Mouse (Mus musculus): ENCODE results near the gene Adora3. TPM values are rescaled to one million over a fixed set of nuclear protein-coding genes. Genes with fewer than 3 reads are reported as not detected.
A peak's percentile ranks its signal among the peaks of the same experiment; 100 is the strongest.
"Not testable (repeated sequence)": the region's sequence is repeated elsewhere in the genome, so short reads cannot be mapped to it uniquely, and the experiment has no call there.

Gene Adora3
- polyA plus RNA-seq, 1 experiment from 2014 or later = not detected

GRCm38 (mm10) chr3:105917656-105918354 is 47.1 kb downstream of the Adora3 start:
- peak; percentile 78 for DNase-seq (ENCODE audit: low spot score, missing footprints)

GRCm38 (mm10) chr3:105918355-105918745 is 47.7 kb downstream of the Adora3 start:
- 85% methylated on average over 3 of the region's 3 CpGs for WGBS
- Histone ChIP-seq H3K9ac (ENCODE audit: low read length) (no peak overlapping the region), H3K4me2 (no peak overlapping the region), H3K36me3 (ENCODE audit: control insufficient read depth, insufficient read depth, low read length) (no peaks in the 10 kb centered on the region), H3K4me3 (ENCODE audit: low read depth, low read length) (no peak overlapping the region), H3K9me3 (ENCODE audit: control insufficient read depth, low read length) (no peaks in the 10 kb centered on the region), H3K4me1 (ENCODE audit: control insufficient read depth, insufficient read depth, low read length) (no peaks in the 10 kb centered on the region), H3K27ac (ENCODE audit: low read depth, low read length) (no peak overlapping the region), H3K27me3 (ENCODE audit: control insufficient read depth, insufficient read depth, low read length) (no peaks in the 10 kb centered on the region)
- DNase-seq (ENCODE audit: low spot score, missing footprints) (peak; percentile 60), ATAC-seq (ENCODE audit: low FRiP score) (no peak)

More at GRCm38 (mm10) chr3:105917656-105918354, 47.1 kb downstream of the Adora3 start:
- Histone ChIP-seq H3K9me3 (ENCODE audit: control insufficient read depth, low read length) (no peaks in the 10 kb centered on the region), H3K27me3 (ENCODE audit: control insufficient read depth, insufficient read depth, low read length) (no peaks in the 10 kb centered on the region), H3K4me2 (no peak overlapping the region), H3K9ac (ENCODE audit: low read length) (no peak overlapping the region), H3K36me3 (ENCODE audit: control insufficient read depth, insufficient read depth, low read length) (no peaks in the 10 kb centered on the region), H3K4me3 (ENCODE audit: low read depth, low read length) (no peak overlapping the region), H3K27ac (ENCODE audit: low read depth, low read length) (no peak overlapping the region), H3K4me1 (ENCODE audit: control insufficient read depth, insufficient read depth, low read length) (no peaks in the 10 kb centered on the region)
- 65% methylated on average over 10 of the region's 10 CpGs for WGBS
- ATAC-seq (ENCODE audit: low FRiP score) = no peak

DNA sequence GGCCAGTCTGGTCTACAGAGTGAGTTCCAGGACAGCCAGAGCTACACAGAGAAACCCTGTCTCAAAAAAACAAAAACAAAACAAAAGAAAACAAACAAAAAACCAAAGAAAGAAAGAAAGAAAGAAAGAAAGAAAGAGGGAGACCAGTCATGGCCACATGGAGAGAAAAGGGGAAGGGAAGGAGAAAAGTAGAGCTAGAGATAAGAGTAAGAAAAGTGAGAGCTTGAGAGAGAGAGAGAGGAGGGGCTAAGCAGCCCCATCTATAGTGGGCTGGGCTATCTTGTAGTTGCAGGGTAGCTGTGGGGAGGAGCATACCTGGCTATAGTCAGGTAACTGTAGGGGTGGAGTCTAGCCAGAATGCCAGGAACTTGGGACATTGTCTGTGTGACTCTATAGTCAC is 50.1 kb downstream of the Adora3 start:
- DNase-seq (ENCODE audit: low spot score, missing footprints); H3K4me2 ChIP-seq; ATAC-seq (ENCODE audit: low FRiP score); H3K9me3 ChIP-seq (ENCODE audit: control insufficient read depth, low read length); H3K36me3 ChIP-seq (ENCODE audit: control insufficient read depth, insufficient read depth, low read length); H3K4me3 ChIP-seq (ENCODE audit: low read depth, low read length); H3K27ac ChIP-seq (ENCODE audit: low read depth, low read length); H3K9ac ChIP-seq (ENCODE audit: low read length); H3K4me1 ChIP-seq (ENCODE audit: control insufficient read depth, insufficient read depth, low read length); H3K27me3 ChIP-seq (ENCODE audit: control insufficient read depth, insufficient read depth, low read length): not testable (repeated sequence)

DNA sequence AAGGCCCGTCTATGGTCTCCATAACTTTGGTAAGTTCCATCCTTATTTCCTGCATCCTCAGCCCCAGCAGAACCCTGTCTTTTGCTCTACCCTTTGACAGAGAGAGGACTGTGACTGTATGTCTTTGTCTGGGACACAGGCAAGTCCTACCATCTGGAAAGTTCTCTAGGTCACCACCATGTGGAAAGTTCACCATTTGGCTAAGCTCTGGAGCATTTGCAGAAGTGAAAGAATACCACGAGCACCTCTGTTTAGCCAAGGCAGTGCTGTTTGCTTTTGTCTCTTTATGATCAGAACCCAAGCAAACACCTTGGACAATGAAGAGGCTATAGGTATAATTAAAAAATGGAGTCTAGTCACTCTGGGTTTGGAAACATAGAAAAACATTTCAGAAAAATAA is 51.3 kb downstream of the Adora3 start:
- no peak for ATAC-seq (ENCODE audit: low FRiP score)

GRCm38 (mm10) chr3:105924616-105925015 is 54.0 kb downstream of the Adora3 start:
- H3K27ac ChIP-seq (ENCODE audit: low read depth, low read length) = no peak overlapping the region
- H3K9ac ChIP-seq (ENCODE audit: low read length) = no peak overlapping the region
- H3K4me3 ChIP-seq (ENCODE audit: low read depth, low read length) = no peak overlapping the region
- WGBS = 88% methylated on average over 9 of the region's 9 CpGs
- H3K9me3 ChIP-seq (ENCODE audit: control insufficient read depth, low read length) = no peaks in the 10 kb centered on the region
- H3K4me1 ChIP-seq (ENCODE audit: control insufficient read depth, insufficient read depth, low read length) = no peaks in the 10 kb centered on the region
- no peak overlapping the region for H3K4me2 ChIP-seq
- H3K36me3 ChIP-seq (ENCODE audit: control insufficient read depth, insufficient read depth, low read length) = no peaks in the 10 kb centered on the region
- ATAC-seq (ENCODE audit: low FRiP score) = no peak
- no peaks in the 10 kb centered on the region for H3K27me3 ChIP-seq (ENCODE audit: control insufficient read depth, insufficient read depth, low read length)
- no peak for DNase-seq (ENCODE audit: low spot score, missing footprints)

More for the DNA sequence above, 51.3 kb downstream of the Adora3 start:
- Histone ChIP-seq H3K4me1 (ENCODE audit: control insufficient read depth, insufficient read depth, low read length) (no peaks in the 10 kb centered on the region), H3K27ac (ENCODE audit: low read depth, low read length) (no peak overlapping the region), H3K9me3 (ENCODE audit: control insufficient read depth, low read length) (no peaks in the 10 kb centered on the region), H3K27me3 (ENCODE audit: control insufficient read depth, insufficient read depth, low read length) (no peaks in the 10 kb centered on the region), H3K36me3 (ENCODE audit: control insufficient read depth, insufficient read depth, low read length) (no peaks in the 10 kb centered on the region), H3K4me3 (ENCODE audit: low read depth, low read length) (no peak overlapping the region), H3K9ac (ENCODE audit: low read length) (no peak overlapping the region), H3K4me2 (no peak overlapping the region)
- no peak for DNase-seq (ENCODE audit: low spot score, missing footprints)
- WGBS = 82% methylated on average over 2 of the region's 2 CpGs

DNA sequence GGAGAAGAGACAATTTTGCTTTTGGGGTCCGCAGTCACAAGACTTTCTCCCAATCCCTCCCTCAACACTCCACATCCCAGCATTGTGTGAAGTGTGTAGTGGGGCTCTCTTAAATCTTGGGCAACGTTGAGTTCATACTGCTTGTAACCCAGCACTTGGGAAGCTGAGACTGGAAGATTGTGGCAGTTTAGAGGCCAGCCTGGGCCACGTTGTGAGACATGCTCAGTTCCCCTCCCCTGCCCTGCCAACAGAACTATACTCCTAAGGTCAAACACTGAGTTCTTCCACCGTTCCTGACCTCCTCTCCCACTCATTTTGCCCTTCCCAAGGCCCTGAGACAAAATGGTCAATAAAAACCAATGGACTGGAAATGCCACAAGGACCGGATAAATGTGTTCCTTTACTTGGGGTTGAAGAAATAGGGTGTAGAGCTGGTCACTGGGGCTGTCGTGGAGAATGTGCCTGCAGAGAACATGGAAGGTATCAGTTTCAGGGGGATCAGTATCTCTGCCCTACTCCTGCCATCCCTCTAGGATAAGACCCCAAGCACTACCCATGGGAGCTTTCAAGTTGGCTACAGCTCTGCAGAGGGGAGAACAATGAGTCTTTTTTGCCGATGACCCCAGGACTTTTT is 57.0 kb downstream of the Adora3 start:
- DNase-seq (ENCODE audit: low spot score, missing footprints) (peak; percentile 47), ATAC-seq (ENCODE audit: low FRiP score) (no peak)
- 87% methylated on average over 7 of the region's 7 CpGs for WGBS
- Histone ChIP-seq H3K27me3 (ENCODE audit: control insufficient read depth, insufficient read depth, low read length) (no peaks in the 10 kb centered on the region), H3K36me3 (ENCODE audit: control insufficient read depth, insufficient read depth, low read length) (no peaks in the 10 kb centered on the region), H3K9me3 (ENCODE audit: control insufficient read depth, low read length) (no peaks in the 10 kb centered on the region), H3K4me3 (ENCODE audit: low read depth, low read length) (no peak overlapping the region), H3K27ac (ENCODE audit: low read depth, low read length) (no peak overlapping the region), H3K9ac (ENCODE audit: low read length) (no peak overlapping the region), H3K4me1 (ENCODE audit: control insufficient read depth, insufficient read depth, low read length) (no peaks in the 10 kb centered on the region), H3K4me2 (no peak overlapping the region)

- H3K4me3 ChIP-seq (ENCODE audit: low read depth, low read length) = no peak overlapping the region
- H3K9ac ChIP-seq (ENCODE audit: low read length) = no peak overlapping the region
- H3K9me3 ChIP-seq (ENCODE audit: control insufficient read depth, low read length) = no peaks in the 10 kb centered on the region
- no peak for DNase-seq (ENCODE audit: low spot score, missing footprints)
- ATAC-seq (ENCODE audit: low FRiP score) = no peak
- H3K4me1 ChIP-seq (ENCODE audit: control insufficient read depth, insufficient read depth, low read length) = no peaks in the 10 kb centered on the region
- H3K4me2 ChIP-seq = no peak overlapping the region
- WGBS = 83% methylated on average over 3 of the region's 3 CpGs
- H3K27ac ChIP-seq (ENCODE audit: low read depth, low read length) = no peak overlapping the region
- no peaks in the 10 kb centered on the region for H3K27me3 ChIP-seq (ENCODE audit: control insufficient read depth, insufficient read depth, low read length)
- H3K36me3 ChIP-seq (ENCODE audit: control insufficient read depth, insufficient read depth, low read length) = no peaks in the 10 kb centered on the region
Measured at GRCm38 (mm10) chr3:105928195-105928569, 57.5 kb downstream of the Adora3 start.

DNA sequence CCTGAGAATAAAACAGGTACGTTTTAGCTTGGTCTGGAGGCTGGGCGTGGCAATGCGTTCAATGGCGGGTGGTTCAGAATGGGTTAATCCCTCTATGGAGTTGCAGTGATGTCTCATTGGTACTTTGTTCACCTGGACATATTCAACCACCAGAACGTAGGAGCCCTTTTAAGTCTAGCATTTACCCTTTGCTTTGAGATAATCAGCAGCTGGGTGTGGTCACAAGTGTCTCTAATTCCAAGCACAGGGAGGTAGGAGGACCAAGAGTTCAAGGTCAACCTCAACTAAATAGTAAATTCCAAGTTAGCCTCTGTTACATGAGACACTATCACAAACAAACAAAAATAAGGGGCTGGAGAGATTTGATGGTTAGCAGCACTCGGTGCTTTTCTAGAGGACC is 58.1 kb downstream of the Adora3 start:
- Histone ChIP-seq H3K9me3 (ENCODE audit: control insufficient read depth, low read length) (no peaks in the 10 kb centered on the region), H3K9ac (ENCODE audit: low read length) (no peak overlapping the region), H3K27me3 (ENCODE audit: control insufficient read depth, insufficient read depth, low read length) (no peaks in the 10 kb centered on the region), H3K4me3 (ENCODE audit: low read depth, low read length) (no peak overlapping the region), H3K4me2 (no peak overlapping the region), H3K27ac (ENCODE audit: low read depth, low read length) (no peak overlapping the region), H3K4me1 (ENCODE audit: control insufficient read depth, insufficient read depth, low read length) (no peaks in the 10 kb centered on the region), H3K36me3 (ENCODE audit: control insufficient read depth, insufficient read depth, low read length) (no peaks in the 10 kb centered on the region)
- WGBS = 90% methylated on average over 6 of the region's 6 CpGs
- ATAC-seq (ENCODE audit: low FRiP score) (no peak), DNase-seq (ENCODE audit: low spot score, missing footprints) (peak; percentile 8)

DNA sequence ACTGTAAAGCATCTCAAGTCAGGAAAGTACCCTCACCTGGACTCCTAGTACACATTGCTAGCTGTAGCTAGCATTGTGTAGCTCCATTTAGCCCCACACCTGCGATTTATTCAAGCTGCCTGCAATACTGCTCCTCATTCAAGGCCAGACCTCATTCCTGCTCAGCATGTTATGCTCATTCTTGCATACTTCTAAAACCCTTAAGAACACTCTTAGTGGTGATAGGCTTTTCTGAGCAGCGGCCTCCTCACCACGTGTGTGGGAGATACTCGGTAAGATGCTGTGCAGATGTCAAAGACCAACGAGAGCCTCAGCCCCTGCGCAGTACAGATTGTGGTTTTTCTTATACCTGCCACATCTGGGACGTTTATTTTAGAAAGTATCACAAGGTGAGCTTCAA is 59.2 kb downstream of the Adora3 start:
- ATAC-seq (ENCODE audit: low FRiP score) (no peak), DNase-seq (ENCODE audit: low spot score, missing footprints) (no peak)
- no peaks in the 10 kb centered on the region for H3K27me3 ChIP-seq (ENCODE audit: control insufficient read depth, insufficient read depth, low read length)
- no peak overlapping the region for H3K9ac ChIP-seq (ENCODE audit: low read length)
- no peaks in the 10 kb centered on the region for H3K36me3 ChIP-seq (ENCODE audit: control insufficient read depth, insufficient read depth, low read length)
- H3K27ac ChIP-seq (ENCODE audit: low read depth, low read length) = no peak overlapping the region
- 88% methylated on average over 7 of the region's 7 CpGs for WGBS
- no peaks in the 10 kb centered on the region for H3K9me3 ChIP-seq (ENCODE audit: control insufficient read depth, low read length)
- H3K4me2 ChIP-seq = no peak overlapping the region
- no peaks in the 10 kb centered on the region for H3K4me1 ChIP-seq (ENCODE audit: control insufficient read depth, insufficient read depth, low read length)
- no peak overlapping the region for H3K4me3 ChIP-seq (ENCODE audit: low read depth, low read length)

Measured in midbrain, embryonic 11.5 days (tissue).